Comparison of ENCODE assay signal across 51 mouse cellular contexts in the genomic region with DNA sequence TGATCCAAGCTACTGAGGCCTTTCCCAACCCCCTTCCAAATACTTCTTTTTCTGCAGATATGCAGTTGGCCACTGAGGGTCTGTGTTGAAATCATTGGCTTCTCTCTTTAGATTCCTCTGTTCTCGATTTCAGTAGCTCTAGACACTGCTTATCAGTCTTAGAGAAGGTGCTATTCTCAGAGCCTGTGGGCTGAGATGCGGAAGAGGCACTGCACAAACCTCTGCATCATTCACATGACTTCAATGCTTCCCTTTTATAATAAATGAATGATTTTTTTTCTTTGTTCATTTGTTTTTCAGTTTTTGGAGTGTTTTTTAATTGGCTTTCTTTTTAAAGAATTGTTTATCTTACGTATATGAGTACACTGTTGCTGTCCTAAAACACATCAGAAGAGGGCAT. TPM values are rescaled to one million over a fixed set of nuclear protein-coding genes. Genes with fewer than 3 reads are reported as not detected.
"Had no signal": no experiment of that assay in that cellular context is flagged by ENCODE, and none has a peak within 500 bp of the region (broad histone marks: within the 10 kb centered on the region; RNA-seq: fewer than 3 reads in every experiment).

No protein-coding gene starts in this region.

- H3K4me1 ChIP-seq: heart, embryonic 12.5 days; heart, embryonic 13.5 days; heart, embryonic 15.5 days; hindbrain, embryonic 10.5 days; hindbrain, embryonic 12.5 days; hindbrain, embryonic 13.5 days; hindbrain, embryonic 15.5 days; kidney, embryonic 15.5 days had no signal

- DNase-seq: heart, postnatal 10 days; heart, postnatal 14 days; heart, postnatal 36 days; heart, postnatal 4 days; kidney, adult 11 months; kidney, adult 18-20 months; kidney, adult 2 months; kidney, adult 8-10 months; kidney, adult 9 months; kidney, postnatal 10 days; kidney, postnatal 14 days; kidney, postnatal 25 days; kidney, postnatal 36 days; kidney, postnatal 4 days; layer of hippocampus, adult 9-11 months; layer of hippocampus, postnatal 36 days had no signal

- H3K9me3 ChIP-seq: heart, embryonic 12.5 days; heart, embryonic 13.5 days; heart, embryonic 15.5 days; hindbrain, embryonic 10.5 days; hindbrain, embryonic 12.5 days; hindbrain, embryonic 13.5 days; hindbrain, embryonic 15.5 days; intestine, embryonic 15.5 days; kidney, embryonic 15.5 days had no signal

- H3K27ac ChIP-seq: heart, embryonic 13.5 days; heart, embryonic 15.5 days; hindbrain, embryonic 10.5 days; hindbrain, embryonic 12.5 days; hindbrain, embryonic 13.5 days; hindbrain, embryonic 14.5 days; hindbrain, embryonic 15.5 days; hindbrain, postnatal 0 days; intestine, embryonic 15.5 days; kidney, embryonic 15.5 days; kidney, postnatal 0 days; layer of hippocampus, adult 2 months; left cerebral cortex, adult 2 months had no signal

- H3K27me3 ChIP-seq: heart, embryonic 12.5 days; heart, embryonic 13.5 days; heart, embryonic 15.5 days; hindbrain, embryonic 12.5 days; hindbrain, embryonic 13.5 days; hindbrain, embryonic 15.5 days; intestine, embryonic 15.5 days; kidney, embryonic 15.5 days had no signal

- H3K9ac ChIP-seq: heart, embryonic 12.5 days; heart, embryonic 13.5 days; heart, embryonic 15.5 days; hindbrain, embryonic 12.5 days; hindbrain, embryonic 13.5 days; hindbrain, embryonic 14.5 days; hindbrain, embryonic 15.5 days; intestine, embryonic 15.5 days; kidney, embryonic 15.5 days had no signal

- H3K36me3 ChIP-seq: heart, embryonic 12.5 days; heart, embryonic 13.5 days; heart, embryonic 15.5 days; hindbrain, embryonic 10.5 days; hindbrain, embryonic 12.5 days; hindbrain, embryonic 13.5 days; hindbrain, embryonic 15.5 days; intestine, embryonic 15.5 days; kidney, embryonic 15.5 days had no signal

- H3K4me3 ChIP-seq: heart, embryonic 12.5 days; heart, embryonic 13.5 days; heart, embryonic 15.5 days; hindbrain, embryonic 10.5 days; hindbrain, embryonic 12.5 days; hindbrain, embryonic 13.5 days; hindbrain, embryonic 15.5 days; intestine, embryonic 15.5 days; kidney, embryonic 15.5 days; layer of hippocampus, adult 2 months; left cerebral cortex, adult 2 months had no signal

RNA-seq across cellular contexts. Expression of a gene that starts 11.9 kb away (rescaled TPM):
- total RNA-seq: heart, postnatal 10 days; heart, postnatal 14 days; heart, postnatal 25 days; heart, postnatal 36 days; heart, postnatal 4 days; hematopoietic stem cell, adult 5-6 weeks; hindbrain, postnatal 0 days; layer of hippocampus, adult 18-20 months; layer of hippocampus, adult 2 months; layer of hippocampus, adult 8-10 months; layer of hippocampus, postnatal 10 days; layer of hippocampus, postnatal 14 days; layer of hippocampus, postnatal 25 days; layer of hippocampus, postnatal 36 days; left cerebral cortex, adult 18-20 months; left cerebral cortex, adult 2 months; left cerebral cortex, adult 8-10 months had no signal
- polyA plus RNA-seq: heart, embryonic 12.5 days; heart, embryonic 13.5 days; heart, embryonic 14.5 days; heart, embryonic 15.5 days; heart, embryonic 16.5 days; heart, postnatal 0 days; hindbrain, embryonic 10.5 days; hindbrain, embryonic 11.5 days; hindbrain, embryonic 12.5 days; hindbrain, embryonic 13.5 days; hindbrain, embryonic 14.5 days; hindbrain, embryonic 15.5 days; hindbrain, embryonic 16.5 days; hindbrain, postnatal 0 days; inflammation-experienced regulatory T-cells, adult 6 months; intestine, embryonic 14.5 days; intestine, embryonic 15.5 days; intestine, embryonic 16.5 days; intestine, postnatal 0 days; kidney, adult 2 months; kidney, embryonic 14.5 days; kidney, embryonic 15.5 days; kidney, embryonic 16.5 days; kidney, postnatal 0 days; large intestine, adult 2 months had no signal

RNA-seq across cellular contexts. Expression of a gene that starts 53.1 kb away (rescaled TPM):
- total RNA-seq: heart, postnatal 10 days; heart, postnatal 14 days; heart, postnatal 25 days; heart, postnatal 36 days; heart, postnatal 4 days; hematopoietic stem cell, adult 5-6 weeks; hindbrain, postnatal 0 days; layer of hippocampus, adult 18-20 months; layer of hippocampus, adult 2 months; layer of hippocampus, adult 8-10 months; layer of hippocampus, postnatal 10 days; layer of hippocampus, postnatal 14 days; layer of hippocampus, postnatal 25 days; layer of hippocampus, postnatal 36 days; left cerebral cortex, adult 18-20 months; left cerebral cortex, adult 2 months; left cerebral cortex, adult 8-10 months had no signal
- polyA plus RNA-seq: heart, embryonic 12.5 days; heart, embryonic 13.5 days; heart, embryonic 14.5 days; heart, embryonic 15.5 days; heart, embryonic 16.5 days; heart, postnatal 0 days; hindbrain, embryonic 10.5 days; hindbrain, embryonic 11.5 days; hindbrain, embryonic 12.5 days; hindbrain, embryonic 13.5 days; hindbrain, embryonic 14.5 days; hindbrain, embryonic 15.5 days; hindbrain, embryonic 16.5 days; hindbrain, postnatal 0 days; intestine, embryonic 14.5 days; intestine, embryonic 15.5 days; intestine, embryonic 16.5 days; intestine, postnatal 0 days; kidney, adult 2 months; kidney, embryonic 14.5 days; kidney, embryonic 15.5 days; kidney, embryonic 16.5 days; kidney, postnatal 0 days had no signal
